Mouse (Mus musculus): ENCODE measurements at regions not wholly inside any gene's neighbourhood (a gene's known extent, or its start where the extent isn't known, plus 50 kb on each side); places are given as distances from the start of the nearest gene placed in this dataset.
A peak's percentile ranks its signal among the peaks of the same experiment; 100 is the strongest.

GRCm38 (mm10) chr19:14911056-14911850, 313.4 kb upstream of the Tle4 start:
- ATAC-seq (ENCODE audit: low FRiP score) (no peak), DNase-seq (ENCODE audit: low spot score) (peak; percentile 10)
- TF ChIP-seq CTCF (IDR thresholded peaks at IDR 0.05) = no peak
- Histone ChIP-seq H3K27ac (ENCODE audit: low read depth, low read length) (no peak overlapping the region), H3K4me2 (ENCODE audit: low read depth, low read length, poor library complexity, severe bottlenecking) (no peak overlapping the region), H3K4me3 (ENCODE audit: low read depth, low read length) (no peak overlapping the region), H3K36me3 (ENCODE audit: insufficient read depth, low read length) (no peaks in the 10 kb centered on the region), H3K9me3 (ENCODE audit: low read length) (no peaks in the 10 kb centered on the region), H3K9ac (replicated peaks; ENCODE audit: low read length, poor library complexity, severe bottlenecking) (no peak overlapping the region), H3K4me1 (ENCODE audit: insufficient read depth, low read length) (no peaks in the 10 kb centered on the region), H3K27me3 (ENCODE audit: insufficient read depth, low read length) (no peaks in the 10 kb centered on the region)
- 86% methylated on average over 11 of the region's 11 CpGs for WGBS

- DNase-seq (ENCODE audit: low spot score) = no peak
- H3K9ac ChIP-seq (replicated peaks; ENCODE audit: low read length, poor library complexity, severe bottlenecking) = no peak overlapping the region
- H3K27me3 ChIP-seq (ENCODE audit: insufficient read depth, low read length) = no peaks in the 10 kb centered on the region
- H3K4me1 ChIP-seq (ENCODE audit: insufficient read depth, low read length) = no peaks in the 10 kb centered on the region
- H3K4me3 ChIP-seq (ENCODE audit: low read depth, low read length) = no peak overlapping the region
- no peak overlapping the region for H3K27ac ChIP-seq (ENCODE audit: low read depth, low read length)
- TF ChIP-seq CTCF (IDR thresholded peaks at IDR 0.05) = no peak
- no peaks in the 10 kb centered on the region for H3K9me3 ChIP-seq (ENCODE audit: low read length)
- no peak for ATAC-seq (ENCODE audit: low FRiP score)
- H3K4me2 ChIP-seq (ENCODE audit: low read depth, low read length, poor library complexity, severe bottlenecking) = no peak overlapping the region
- WGBS = 91% methylated on average over 2 of the region's 2 CpGs
- no peaks in the 10 kb centered on the region for H3K36me3 ChIP-seq (ENCODE audit: insufficient read depth, low read length)
These were observed 297.0 kb upstream of the Tle4 start for GRCm38 (mm10) chr19:14894875-14895274.

DNA sequence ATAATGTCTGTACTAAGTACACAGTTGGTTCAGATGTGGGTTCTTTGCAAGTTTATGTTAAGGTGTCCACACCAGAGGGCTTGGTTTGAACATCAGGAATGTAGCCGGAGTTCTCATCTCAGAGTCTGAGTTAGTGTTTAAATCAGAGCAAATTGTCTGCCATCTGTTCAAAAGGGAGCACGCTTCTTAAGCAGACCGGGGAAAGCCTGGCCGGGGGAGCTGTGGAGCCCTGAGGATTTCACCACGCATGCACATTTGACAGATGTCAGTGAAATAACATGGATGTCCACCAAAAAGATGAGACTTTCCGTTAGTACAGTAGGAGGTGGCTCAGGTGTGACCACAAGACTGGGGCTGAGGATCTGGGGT, 294.5 kb upstream of the Tle4 start:
- DNase-seq (ENCODE audit: low spot score) (no peak), ATAC-seq (ENCODE audit: low FRiP score) (no peak)
- H3K27me3 ChIP-seq (ENCODE audit: insufficient read depth, low read length) = no peaks in the 10 kb centered on the region
- no peak overlapping the region for H3K9ac ChIP-seq (replicated peaks; ENCODE audit: low read length, poor library complexity, severe bottlenecking)
- 0 out of 2 replicates have a peak, but pooled peaks cover 4% of the 10 kb centered on the region for H3K4me1 ChIP-seq (ENCODE audit: insufficient read depth, low read length)
- H3K27ac ChIP-seq (ENCODE audit: low read depth, low read length) = no peak overlapping the region
- H3K36me3 ChIP-seq (ENCODE audit: insufficient read depth, low read length) = no peaks in the 10 kb centered on the region
- no peaks in the 10 kb centered on the region for H3K9me3 ChIP-seq (ENCODE audit: low read length)
- no peak overlapping the region for H3K4me2 ChIP-seq (ENCODE audit: low read depth, low read length, poor library complexity, severe bottlenecking)
- H3K4me3 ChIP-seq (ENCODE audit: low read depth, low read length) = no peak overlapping the region
- 26% methylated on average over 6 of the region's 6 CpGs for WGBS
- TF ChIP-seq CTCF (IDR thresholded peaks at IDR 0.05) = no peak

- 0 out of 2 replicates have a peak, but pooled peaks cover 4% of the 10 kb centered on the region for H3K4me1 ChIP-seq (ENCODE audit: insufficient read depth, low read length)
- H3K27ac ChIP-seq (ENCODE audit: low read depth, low read length) = no peak overlapping the region
- peak; percentile 29 for DNase-seq (ENCODE audit: low spot score)
These were observed 294.0 kb upstream of the Tle4 start for GRCm38 (mm10) chr19:14891689-14892389.

DNA sequence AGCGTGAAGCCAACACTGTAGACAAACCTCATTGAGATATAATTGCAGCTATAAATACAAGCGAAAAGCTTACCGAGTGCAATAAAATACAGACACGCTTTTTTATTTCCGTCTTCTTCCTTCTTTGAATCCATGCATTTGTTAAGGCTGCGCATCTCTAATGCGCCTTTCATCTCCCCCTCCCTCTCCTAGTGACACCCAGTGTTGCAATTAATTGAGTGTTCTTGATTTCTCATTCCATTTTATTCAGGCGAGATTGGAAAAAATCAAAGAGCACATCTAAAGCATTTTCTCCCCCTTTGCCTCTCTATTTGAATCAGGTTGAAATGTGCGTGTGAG, 293.2 kb upstream of the Tle4 start:
- H3K36me3 ChIP-seq (ENCODE audit: insufficient read depth, low read length) = no peaks in the 10 kb centered on the region
- H3K9ac ChIP-seq (replicated peaks; ENCODE audit: low read length, poor library complexity, severe bottlenecking) = peak overlapping the region; percentile 33; the same call in 1 of the 2 replicates
- peak overlapping the region; percentile 24 for H3K4me3 ChIP-seq (ENCODE audit: low read depth, low read length)
- TF ChIP-seq CTCF (IDR thresholded peaks at IDR 0.05) = no peak
- H3K27ac ChIP-seq (ENCODE audit: low read depth, low read length) = peak overlapping the region; percentile 67
- 2% methylated on average over 9 of the region's 9 CpGs for WGBS
- DNase-seq (ENCODE audit: low spot score) (no peak), ATAC-seq (ENCODE audit: low FRiP score) (peak; percentile 42)
- peak overlapping the region; percentile 53 for H3K4me2 ChIP-seq (ENCODE audit: low read depth, low read length, poor library complexity, severe bottlenecking)
- H3K27me3 ChIP-seq (ENCODE audit: insufficient read depth, low read length) = no peaks in the 10 kb centered on the region
- H3K9me3 ChIP-seq (ENCODE audit: low read length) = no peaks in the 10 kb centered on the region
- H3K4me1 ChIP-seq (ENCODE audit: insufficient read depth, low read length) = 0 out of 2 replicates have a peak, but pooled peaks cover 4% of the 10 kb centered on the region

More at GRCm38 (mm10) chr19:14891689-14892389, 294.0 kb upstream of the Tle4 start:
- no peaks in the 10 kb centered on the region for H3K36me3 ChIP-seq (ENCODE audit: insufficient read depth, low read length)
- no peaks in the 10 kb centered on the region for H3K27me3 ChIP-seq (ENCODE audit: insufficient read depth, low read length)
- H3K4me3 ChIP-seq (ENCODE audit: low read depth, low read length) = peak overlapping the region; percentile 24; the same call in 1 of the 2 replicates
- H3K9me3 ChIP-seq (ENCODE audit: low read length) = no peaks in the 10 kb centered on the region
- no peak for ATAC-seq (ENCODE audit: low FRiP score)
- WGBS = 15% methylated on average over 7 of the region's 8 CpGs
- no peak overlapping the region for H3K9ac ChIP-seq (replicated peaks; ENCODE audit: low read length, poor library complexity, severe bottlenecking)
- TF ChIP-seq CTCF (IDR thresholded peaks at IDR 0.05) = no peak
- peak overlapping the region; percentile 53 for H3K4me2 ChIP-seq (ENCODE audit: low read depth, low read length, poor library complexity, severe bottlenecking)
